Mouse (Mus musculus): ENCODE data around the gene Creb5. TPM values are rescaled to one million over a fixed set of nuclear protein-coding genes. Genes with fewer than 3 reads are reported as not detected.

Gene Creb5
- polyA plus RNA-seq, 1 experiment: 4.5 TPM

GRCm38 (mm10) chr6:53409183-53409582 lies 122.1 kb downstream of the Creb5 start:
- TF ChIP-seq POLR2A (IDR thresholded peaks at IDR 0.05; ENCODE audit: low read depth, low read length) (no peak), CTCF (IDR thresholded peaks at IDR 0.05; ENCODE audit: borderline replicate concordance, insufficient read depth, low read length) (no peak)
- H3K4me3 ChIP-seq (ENCODE audit: insufficient read depth, low read length): no peak overlapping the region
- no peak overlapping the region for H3K27ac ChIP-seq (ENCODE audit: insufficient read depth, low read length)
- H3K4me1 ChIP-seq (ENCODE audit: control insufficient read depth, insufficient read depth, low read length): no peaks in the 10 kb centered on the region

- Histone ChIP-seq H3K4me3 (ENCODE audit: insufficient read depth, low read length) (no peak overlapping the region), H3K4me1 (ENCODE audit: control insufficient read depth, insufficient read depth, low read length) (no peaks in the 10 kb centered on the region), H3K27ac (ENCODE audit: insufficient read depth, low read length) (no peak overlapping the region)
- no peak for TF ChIP-seq POLR2A (IDR thresholded peaks at IDR 0.05; ENCODE audit: low read depth, low read length)
- no peak for TF ChIP-seq CTCF (IDR thresholded peaks at IDR 0.05; ENCODE audit: borderline replicate concordance, insufficient read depth, low read length)
These were observed 134.3 kb downstream of the Creb5 start for GRCm38 (mm10) chr6:53421345-53421744.

- TF ChIP-seq CTCF (IDR thresholded peaks at IDR 0.05; ENCODE audit: borderline replicate concordance, insufficient read depth, low read length): no peak
- TF ChIP-seq POLR2A (IDR thresholded peaks at IDR 0.05; ENCODE audit: low read depth, low read length): no peak
- Histone ChIP-seq H3K4me3 (ENCODE audit: insufficient read depth, low read length) (no peak overlapping the region), H3K4me1 (ENCODE audit: control insufficient read depth, insufficient read depth, low read length) (peaks cover 10% of the 10 kb centered on the region), H3K27ac (ENCODE audit: insufficient read depth, low read length) (no peak overlapping the region)
These were observed 142.3 kb downstream of the Creb5 start for GRCm38 (mm10) chr6:53429368-53429767.

DNA sequence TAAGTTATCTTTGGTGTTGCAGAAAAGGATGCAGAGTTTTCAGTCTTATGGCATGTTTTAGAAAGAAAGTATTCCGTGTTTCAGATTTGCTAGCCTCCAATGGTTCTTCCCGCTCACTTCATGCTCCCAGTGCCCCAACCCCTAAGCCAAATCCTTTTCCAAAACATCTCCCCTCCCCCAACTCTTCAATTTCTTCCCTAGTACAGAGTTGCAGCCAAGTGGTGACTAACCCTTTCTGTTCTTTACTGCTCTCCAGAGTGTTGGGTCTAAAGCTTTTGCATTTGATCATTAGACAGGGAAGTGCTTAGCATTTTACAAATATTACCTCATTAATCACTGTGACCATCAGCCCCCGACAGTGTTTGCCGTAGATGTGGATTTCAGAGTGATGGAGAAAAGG lies 142.8 kb downstream of the Creb5 start:
- Histone ChIP-seq H3K4me1 (ENCODE audit: control insufficient read depth, insufficient read depth, low read length) (peaks cover 10% of the 10 kb centered on the region), H3K4me3 (ENCODE audit: insufficient read depth, low read length) (no peak overlapping the region), H3K27ac (ENCODE audit: insufficient read depth, low read length) (no peak overlapping the region)
- TF ChIP-seq CTCF (IDR thresholded peaks at IDR 0.05; ENCODE audit: borderline replicate concordance, insufficient read depth, low read length) (no peak), POLR2A (IDR thresholded peaks at IDR 0.05; ENCODE audit: low read depth, low read length) (no peak)

GRCm38 (mm10) chr6:53445862-53446460 lies 158.9 kb downstream of the Creb5 start:
- Histone ChIP-seq H3K4me3 (ENCODE audit: insufficient read depth, low read length) (no peak overlapping the region), H3K4me1 (ENCODE audit: control insufficient read depth, insufficient read depth, low read length) (peaks cover 8% of the 10 kb centered on the region), H3K27ac (ENCODE audit: insufficient read depth, low read length) (no peak overlapping the region)
- no peak for TF ChIP-seq POLR2A (IDR thresholded peaks at IDR 0.05; ENCODE audit: low read depth, low read length)
- TF ChIP-seq CTCF (IDR thresholded peaks at IDR 0.05; ENCODE audit: borderline replicate concordance, insufficient read depth, low read length): no peak

DNA sequence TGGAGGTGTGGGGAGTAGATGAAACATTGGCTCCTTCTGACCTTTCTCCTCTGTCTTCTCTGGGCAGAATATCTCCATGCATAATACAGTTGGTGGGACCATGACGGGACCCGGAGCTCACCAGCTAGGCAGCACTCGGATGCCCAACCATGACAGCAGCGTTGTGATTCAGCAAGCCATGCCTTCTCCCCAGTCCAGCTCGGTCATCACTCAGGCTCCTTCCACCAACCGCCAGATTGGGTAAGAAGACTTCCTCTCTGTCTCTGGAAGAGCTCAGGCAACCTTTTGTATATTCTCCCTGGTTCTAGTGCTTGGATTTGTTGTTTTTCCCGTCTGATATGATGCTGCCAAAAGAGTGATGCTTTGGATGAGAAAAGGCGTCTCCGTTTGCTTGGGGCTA lies 160.4 kb downstream of the Creb5 start:
- H3K4me3 ChIP-seq (ENCODE audit: insufficient read depth, low read length): no peak overlapping the region
- H3K4me1 ChIP-seq (ENCODE audit: control insufficient read depth, insufficient read depth, low read length): peaks cover 5% of the 10 kb centered on the region
- TF ChIP-seq CTCF (IDR thresholded peaks at IDR 0.05; ENCODE audit: borderline replicate concordance, insufficient read depth, low read length) (no peak), POLR2A (IDR thresholded peaks at IDR 0.05; ENCODE audit: low read depth, low read length) (no peak)
- no peak overlapping the region for H3K27ac ChIP-seq (ENCODE audit: insufficient read depth, low read length)

DNA sequence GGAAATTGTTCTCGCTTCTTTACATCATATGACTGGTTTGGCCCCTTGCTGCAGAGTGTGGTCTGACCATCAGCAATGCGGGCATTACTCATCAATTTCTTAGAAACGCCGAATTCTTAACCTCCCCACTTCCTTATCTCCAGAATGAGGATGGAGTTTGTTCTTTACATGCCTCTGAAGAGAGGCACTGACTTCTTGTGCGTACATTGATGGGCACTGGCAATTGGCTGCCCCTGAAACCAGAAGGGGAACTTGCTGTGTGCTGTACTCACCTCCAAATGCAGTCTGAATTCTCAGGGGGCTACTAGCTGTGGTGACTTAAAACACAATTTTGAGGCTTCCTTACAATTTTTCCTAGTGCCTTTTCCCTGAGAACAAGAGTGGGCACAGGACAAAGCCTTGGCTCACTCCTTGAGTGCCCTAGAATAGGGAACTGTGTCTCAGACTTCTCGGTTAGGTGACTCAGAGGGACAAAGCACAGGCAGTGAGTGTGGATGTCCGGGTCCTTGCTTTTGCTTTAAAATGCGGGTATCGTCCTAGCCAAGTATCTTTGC lies 161.3 kb downstream of the Creb5 start:
- no peak overlapping the region for H3K27ac ChIP-seq (ENCODE audit: insufficient read depth, low read length)

DNA sequence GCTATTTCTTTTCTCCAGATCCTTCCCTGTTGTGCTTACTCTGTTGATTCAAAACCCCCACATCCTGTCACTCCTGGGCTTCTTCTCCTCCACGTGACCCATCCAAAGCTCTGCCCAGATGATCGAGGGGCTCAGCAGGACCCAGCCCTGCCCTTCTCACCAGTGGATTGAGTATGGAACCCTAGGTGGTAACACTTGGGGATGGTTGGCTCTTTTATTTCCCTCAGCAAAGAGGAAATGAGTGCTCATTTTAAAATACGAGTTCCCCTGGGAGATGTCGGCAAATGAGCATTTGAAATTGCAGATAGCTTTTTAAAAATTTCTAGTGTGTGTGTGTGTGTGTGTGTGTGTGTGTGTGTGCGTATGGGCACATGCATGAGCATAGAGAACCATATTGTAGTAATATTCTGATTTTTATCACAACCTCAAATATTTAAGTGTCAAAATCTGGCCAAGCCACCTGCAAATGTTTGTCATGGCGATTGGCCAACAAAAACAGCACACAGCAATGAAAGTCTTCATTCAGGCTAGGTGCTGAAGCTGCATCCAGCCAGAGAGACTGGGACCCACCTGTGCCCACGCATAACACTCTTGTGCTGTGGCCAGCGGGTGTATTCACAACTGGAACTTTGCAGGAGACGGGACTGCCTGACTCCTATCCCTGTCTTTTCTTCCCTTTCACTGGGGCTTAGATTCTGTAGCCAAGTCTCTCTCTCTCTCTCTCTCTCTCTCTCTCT lies 162.5 kb downstream of the Creb5 start:
- Histone ChIP-seq H3K4me1 (ENCODE audit: control insufficient read depth, insufficient read depth, low read length) (peaks cover 5% of the 10 kb centered on the region), H3K4me3 (ENCODE audit: insufficient read depth, low read length) (no peak overlapping the region), H3K27ac (ENCODE audit: insufficient read depth, low read length) (no peak overlapping the region)
- no peak for TF ChIP-seq POLR2A (IDR thresholded peaks at IDR 0.05; ENCODE audit: low read depth, low read length)
- no peak for TF ChIP-seq CTCF (IDR thresholded peaks at IDR 0.05; ENCODE audit: borderline replicate concordance, insufficient read depth, low read length)

More for the DNA sequence above, 161.3 kb downstream of the Creb5 start:
- Histone ChIP-seq H3K4me3 (ENCODE audit: insufficient read depth, low read length) (no peak overlapping the region), H3K4me1 (ENCODE audit: control insufficient read depth, insufficient read depth, low read length) (peaks cover 5% of the 10 kb centered on the region)
- no peak for TF ChIP-seq CTCF (IDR thresholded peaks at IDR 0.05; ENCODE audit: borderline replicate concordance, insufficient read depth, low read length)
- no peak for TF ChIP-seq POLR2A (IDR thresholded peaks at IDR 0.05; ENCODE audit: low read depth, low read length)

GRCm38 (mm10) chr6:53450494-53450893 lies 163.4 kb downstream of the Creb5 start:
- Histone ChIP-seq H3K4me1 (ENCODE audit: control insufficient read depth, insufficient read depth, low read length) (peaks cover 5% of the 10 kb centered on the region), H3K4me3 (ENCODE audit: insufficient read depth, low read length) (no peak overlapping the region), H3K27ac (ENCODE audit: insufficient read depth, low read length) (no peak overlapping the region)
- TF ChIP-seq CTCF (IDR thresholded peaks at IDR 0.05; ENCODE audit: borderline replicate concordance, insufficient read depth, low read length): no peak
- no peak for TF ChIP-seq POLR2A (IDR thresholded peaks at IDR 0.05; ENCODE audit: low read depth, low read length)

DNA sequence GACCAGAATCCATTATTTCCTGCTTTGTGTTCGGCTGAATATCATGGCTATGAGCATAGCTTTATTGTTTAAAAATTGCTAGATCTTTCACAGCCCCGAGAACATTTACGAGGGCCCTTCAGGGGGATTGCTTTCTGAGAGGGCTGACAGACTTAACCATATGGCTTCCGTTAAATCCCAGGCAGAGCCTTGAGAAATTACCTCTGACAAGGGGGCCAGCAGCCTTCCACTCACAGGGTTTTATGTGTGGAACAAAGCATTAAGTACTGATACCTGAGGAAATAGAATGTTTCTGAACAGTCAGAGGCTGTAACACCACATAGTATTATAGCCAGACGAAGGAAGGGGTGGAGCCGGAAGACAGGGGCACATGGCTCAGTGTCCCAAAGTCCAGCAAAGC lies 165.2 kb downstream of the Creb5 start:
- Histone ChIP-seq H3K27ac (ENCODE audit: insufficient read depth, low read length) (no peak overlapping the region), H3K4me3 (ENCODE audit: insufficient read depth, low read length) (no peak overlapping the region), H3K4me1 (ENCODE audit: control insufficient read depth, insufficient read depth, low read length) (peaks cover 5% of the 10 kb centered on the region)
- TF ChIP-seq CTCF (IDR thresholded peaks at IDR 0.05; ENCODE audit: borderline replicate concordance, insufficient read depth, low read length) (no peak), POLR2A (IDR thresholded peaks at IDR 0.05; ENCODE audit: low read depth, low read length) (no peak)
